10 mouse cellular contexts compared by ENCODE assay signal in the genomic region with DNA sequence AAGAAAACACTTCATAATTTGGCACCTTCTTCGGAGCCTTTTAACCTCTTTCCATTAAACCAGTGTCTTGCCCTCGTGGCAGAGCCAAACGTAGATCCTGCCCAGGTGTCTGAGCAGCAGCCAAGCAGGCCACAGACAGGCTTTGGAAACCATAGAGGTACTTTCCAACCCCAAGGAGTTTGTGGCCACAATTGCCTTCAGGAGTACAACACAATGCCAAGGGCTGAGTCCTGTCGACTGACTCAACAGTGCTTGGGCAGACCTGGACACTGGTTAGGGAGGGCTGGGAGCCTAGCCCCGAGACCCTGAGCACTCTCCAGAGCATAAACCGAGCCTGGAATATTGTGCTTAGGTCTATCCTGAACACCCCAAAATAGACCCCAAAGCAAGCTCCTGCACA. TPM values are rescaled to one million over a fixed set of nuclear protein-coding genes. Genes with fewer than 3 reads are reported as not detected.
DNase-seq lines count a peak whose midpoint lies in the region; ATAC-seq lines count a peak whose summit lies in the region.
"Had no signal": no experiment of that assay in that cellular context is flagged by ENCODE, and none has a peak within 500 bp of the region (broad histone marks: within the 10 kb centered on the region; RNA-seq: fewer than 3 reads in every experiment).

No protein-coding gene starts in this region.

- peak overlapping the region; percentile 34; the same call in 1 of the 2 replicates for H3K9ac ChIP-seq in heart, embryonic 15.5 days
- H3K9ac ChIP-seq in intestine, embryonic 16.5 days (ENCODE audit: low read depth, low read length) = no peak overlapping the region

- H3K4me3 ChIP-seq in heart, embryonic 15.5 days = no peak overlapping the region
- no peak overlapping the region for H3K4me3 ChIP-seq in brown adipose tissue, adult 24 weeks (ENCODE audit: insufficient read depth, low read depth, low read length)
- H3K4me3 ChIP-seq in intestine, embryonic 16.5 days (ENCODE audit: low read length) = no peak overlapping the region
- H3K4me3 ChIP-seq: layer of hippocampus, adult 2 months had no signal

- DNase-seq in cerebellum, adult 18-20 months = peak; percentile 34 to 43
- no peak for DNase-seq in cerebellum, postnatal 4 days (ENCODE audit: low spot score in 2 of 2)
- DNase-seq in heart, postnatal 36 days = no peak
- DNase-seq in embryo, embryonic 9.5 days (ENCODE audit: extremely low spot score) = no peak
- DNase-seq: right cerebral cortex, postnatal 4 days had no signal

- intact Hi-C loops in heart, postnatal 36 days (cut with DNase I) = no loop called here

- peak overlapping the region; percentile 31; the same call in 1 of the 2 replicates for H3K4me2 ChIP-seq in heart, embryonic 15.5 days
- no peak overlapping the region for H3K4me2 ChIP-seq in intestine, embryonic 16.5 days (ENCODE audit: low read depth, low read length)

- 70% methylated on average over 6 of the region's 6 CpGs for whole genome bisulfite sequencing in heart, embryonic 15.5 days
- 69% methylated on average over 6 of the region's 6 CpGs for WGBS in intestine, embryonic 16.5 days

- peaks cover 72% of the 10 kb centered on the region for H3K4me1 ChIP-seq in heart, embryonic 15.5 days (replicated peaks)
- peaks cover 46% of the 10 kb centered on the region for H3K4me1 ChIP-seq in brown adipose tissue, adult 24 weeks (ENCODE audit: control insufficient read depth, insufficient read depth, insufficient read length, low read length)
- peaks cover 60% of the 10 kb centered on the region for H3K4me1 ChIP-seq in intestine, embryonic 16.5 days (ENCODE audit: control insufficient read depth, insufficient read depth, low read length)

- no peaks in the 10 kb centered on the region for H3K36me3 ChIP-seq in heart, embryonic 15.5 days
- H3K36me3 ChIP-seq in intestine, embryonic 16.5 days (ENCODE audit: control insufficient read depth, insufficient read depth, low read length) = peaks cover 5% of the 10 kb centered on the region; the same call in 1 of the 2 replicates

- ATAC-seq in heart, embryonic 15.5 days (replicated peaks; ENCODE audit: insufficient number of reproducible peaks, insufficient read depth, low FRiP score, low read depth) = no peak
- no peak for ATAC-seq in intestine, embryonic 16.5 days
- ATAC-seq in frontal cortex, adult (ENCODE audit: low TSS enrichment) = no peak

- no peaks in the 10 kb centered on the region for H3K27me3 ChIP-seq in heart, embryonic 15.5 days
- no peaks in the 10 kb centered on the region for H3K27me3 ChIP-seq in intestine, embryonic 16.5 days (replicated peaks; ENCODE audit: control insufficient read depth, insufficient read depth, low read length)

- peak overlapping the region; percentile 76 for H3K27ac ChIP-seq in heart, embryonic 15.5 days
- peak overlapping the region; percentile 16; the same call in 1 of the 2 replicates for H3K27ac ChIP-seq in brown adipose tissue, adult 24 weeks (replicated peaks; ENCODE audit: low read depth, low read length)
- H3K27ac ChIP-seq in intestine, embryonic 16.5 days (ENCODE audit: low read length) = peak overlapping the region; percentile 55
- H3K27ac ChIP-seq: layer of hippocampus, adult 2 months had no signal

- no peaks in the 10 kb centered on the region for H3K9me3 ChIP-seq in heart, embryonic 15.5 days (replicated peaks)
- H3K9me3 ChIP-seq in intestine, embryonic 16.5 days (ENCODE audit: control insufficient read depth, low read length) = no peaks in the 10 kb centered on the region

RNA-seq across cellular contexts. Expression of a gene that starts 13.4 kb away (rescaled TPM):
- 1.9 and 3.8 TPM in 2 replicates for polyA plus RNA-seq in heart, embryonic 15.5 days (2015; fragmentation: Nextera tagmentation; extraction: Ambion mirVana)
- 1 to 10 TPM; 6.7 to 8.2 TPM for total RNA-seq in heart, postnatal 36 days (2021)
- 2.5 and 3.0 TPM in 2 replicates for polyA plus RNA-seq in brown adipose tissue, adult 24 weeks (2012; ENCODE audit: insufficient read depth, insufficient read length, missing spikeins)
- polyA plus RNA-seq in intestine, embryonic 16.5 days (2015; fragmentation: Nextera tagmentation; extraction: Ambion mirVana) = 2.3 and 2.4 TPM in 2 replicates

RNA-seq across cellular contexts. Expression of a gene that starts 56.6 kb away (rescaled TPM):
- 194 and 204 TPM in 2 replicates for polyA plus RNA-seq in heart, embryonic 15.5 days (2015; fragmentation: Nextera tagmentation; extraction: Ambion mirVana)
- total RNA-seq in heart, postnatal 36 days (2021) = 100 to 1,000 TPM; 114 to 118 TPM
- 226 and 250 TPM in 2 replicates for polyA plus RNA-seq in brown adipose tissue, adult 24 weeks (2012; ENCODE audit: insufficient read depth, insufficient read length, missing spikeins)
- 191 and 204 TPM in 2 replicates for polyA plus RNA-seq in intestine, embryonic 16.5 days (2015; fragmentation: Nextera tagmentation; extraction: Ambion mirVana)

Comparison
In these comparisons a context has a peak if more than half of its experiments do, and no peak if none do; other contexts are left out.
1. DNase-seq: peak in cerebellum, adult 18-20 months (2 of 2); none in cerebellum, postnatal 4 days (0 of 2), heart, postnatal 36 days (0 of 2) and embryo, embryonic 9.5 days (single experiment).
2. H3K27ac ChIP-seq: peak in every context shown above with its lines; median percentile 76 in heart, embryonic 15.5 days; 55 in intestine, embryonic 16.5 days; 16 in brown adipose tissue, adult 24 weeks.